Mouse (Mus musculus): ENCODE measurements around the gene Snf8. TPM values are rescaled to one million over a fixed set of nuclear protein-coding genes. Genes with fewer than 3 reads are reported as not detected.

Snf8 gene
- polyA plus RNA-seq, 1 experiment from 2014 or later, result 34.2 TPM

- Histone ChIP-seq H3K4me2 (replicated peaks; ENCODE audit: low read depth, low read length) (peak overlapping the region; percentile 80), H3K4me1 (ENCODE audit: control insufficient read depth, insufficient read depth, low read length) (peaks cover 4% of the 10 kb centered on the region), H3K27ac (ENCODE audit: low read depth, low read length) (no peak overlapping the region), H3K4me3 (ENCODE audit: low read length) (peak overlapping the region; percentile 75), H3K27me3 (ENCODE audit: control insufficient read depth, insufficient read depth, low read length) (no peaks in the 10 kb centered on the region), H3K9ac (ENCODE audit: low read depth, low read length) (peak overlapping the region; percentile 70), H3K36me3 (ENCODE audit: control insufficient read depth, insufficient read depth, low read length) (peaks cover 5% of the 10 kb centered on the region), H3K9me3 (ENCODE audit: control insufficient read depth, low read length) (no peaks in the 10 kb centered on the region)
- WGBS, result 5% methylated on average over 6 of the region's 6 CpGs
- ATAC-seq (ENCODE audit: low FRiP score, low TSS enrichment), result no peak
These were observed 448 bp downstream of the Snf8 start for GRCm38 (mm10) chr11:96035133-96035532.

- H3K9me3 ChIP-seq (ENCODE audit: control insufficient read depth, low read length), result no peaks in the 10 kb centered on the region
- no peak overlapping the region for H3K4me3 ChIP-seq (ENCODE audit: low read length)
- no peak for ATAC-seq (ENCODE audit: low FRiP score, low TSS enrichment)
- H3K27ac ChIP-seq (ENCODE audit: low read depth, low read length), result no peak overlapping the region
- H3K4me2 ChIP-seq (replicated peaks; ENCODE audit: low read depth, low read length), result no peak overlapping the region
- H3K27me3 ChIP-seq (ENCODE audit: control insufficient read depth, insufficient read depth, low read length), result no peaks in the 10 kb centered on the region
- peaks cover 10% of the 10 kb centered on the region for H3K36me3 ChIP-seq (ENCODE audit: control insufficient read depth, insufficient read depth, low read length)
- peaks cover 4% of the 10 kb centered on the region for H3K4me1 ChIP-seq (ENCODE audit: control insufficient read depth, insufficient read depth, low read length)
- H3K9ac ChIP-seq (ENCODE audit: low read depth, low read length), result no peak overlapping the region
- WGBS, result 90% methylated on average over 5 of the region's 5 CpGs
These were observed 2.8 kb downstream of the Snf8 start for GRCm38 (mm10) chr11:96037499-96037898.

- Histone ChIP-seq H3K27ac (ENCODE audit: low read depth, low read length) (no peak overlapping the region), H3K4me1 (ENCODE audit: control insufficient read depth, insufficient read depth, low read length) (peaks cover 4% of the 10 kb centered on the region), H3K36me3 (ENCODE audit: control insufficient read depth, insufficient read depth, low read length) (peaks cover 15% of the 10 kb centered on the region), H3K9ac (ENCODE audit: low read depth, low read length) (no peak overlapping the region), H3K4me3 (ENCODE audit: low read length) (no peak overlapping the region), H3K27me3 (ENCODE audit: control insufficient read depth, insufficient read depth, low read length) (no peaks in the 10 kb centered on the region), H3K9me3 (ENCODE audit: control insufficient read depth, low read length) (no peaks in the 10 kb centered on the region), H3K4me2 (replicated peaks; ENCODE audit: low read depth, low read length) (no peak overlapping the region)
- no peak for ATAC-seq (ENCODE audit: low FRiP score, low TSS enrichment)
- 88% methylated on average over 1 of the region's 1 CpGs for WGBS
These were observed 3.9 kb downstream of the Snf8 start for GRCm38 (mm10) chr11:96038560-96038959.

DNA sequence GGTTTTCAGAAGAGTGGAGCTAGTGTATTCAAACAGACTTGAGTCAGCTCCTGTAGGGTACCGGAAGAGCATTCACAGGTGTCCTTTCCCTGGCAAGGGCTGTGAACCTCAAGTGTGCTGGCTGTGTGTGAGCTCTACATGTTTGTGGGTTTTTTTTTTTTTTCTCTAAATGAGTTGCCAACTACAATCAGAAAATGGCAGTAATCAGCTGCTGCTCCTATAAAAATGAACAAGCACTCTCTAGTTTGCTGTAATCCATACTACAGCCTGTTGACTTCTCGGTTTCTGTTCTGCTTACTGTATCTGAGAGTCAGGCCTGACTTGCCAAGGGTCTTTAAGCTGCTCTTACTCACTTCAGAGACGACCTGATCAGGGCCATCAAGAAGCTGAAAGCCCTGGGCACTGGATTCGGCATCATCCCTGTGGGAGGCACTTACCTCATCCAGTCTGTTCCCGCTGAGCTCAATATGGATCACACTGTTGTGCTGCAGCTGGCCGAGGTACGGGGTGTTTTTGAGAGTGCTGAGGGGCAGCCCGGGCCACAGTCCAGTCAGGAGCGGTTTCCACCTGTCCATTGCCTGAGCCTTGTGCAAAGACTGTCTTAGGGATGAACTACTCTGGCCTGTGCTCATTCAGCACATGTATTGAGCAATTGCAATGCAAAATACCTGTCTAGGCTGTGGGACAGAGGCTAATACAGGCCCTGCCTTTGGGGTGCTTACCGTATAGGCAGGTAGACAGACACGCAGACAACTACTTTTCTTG, 10.3 kb downstream of the Snf8 start:
- no peak for ATAC-seq (ENCODE audit: low FRiP score, low TSS enrichment)
- H3K4me3 ChIP-seq (ENCODE audit: low read length), result no peak overlapping the region
- peaks cover 45% of the 10 kb centered on the region for H3K36me3 ChIP-seq (ENCODE audit: control insufficient read depth, insufficient read depth, low read length)
- WGBS, result 88% methylated on average over 11 of the region's 11 CpGs
- no peak overlapping the region for H3K4me2 ChIP-seq (replicated peaks; ENCODE audit: low read depth, low read length)
- H3K27ac ChIP-seq (ENCODE audit: low read depth, low read length), result no peak overlapping the region
- no peaks in the 10 kb centered on the region for H3K9me3 ChIP-seq (ENCODE audit: control insufficient read depth, low read length)
- H3K27me3 ChIP-seq (ENCODE audit: control insufficient read depth, insufficient read depth, low read length), result no peaks in the 10 kb centered on the region
- H3K9ac ChIP-seq (ENCODE audit: low read depth, low read length), result no peak overlapping the region
- no peaks in the 10 kb centered on the region for H3K4me1 ChIP-seq (ENCODE audit: control insufficient read depth, insufficient read depth, low read length)

- H3K27me3 ChIP-seq (ENCODE audit: control insufficient read depth, insufficient read depth, low read length), result no peaks in the 10 kb centered on the region
- ATAC-seq (ENCODE audit: low FRiP score, low TSS enrichment), result no peak
- H3K36me3 ChIP-seq (ENCODE audit: control insufficient read depth, insufficient read depth, low read length), result peaks cover 56% of the 10 kb centered on the region
- no peaks in the 10 kb centered on the region for H3K9me3 ChIP-seq (ENCODE audit: control insufficient read depth, low read length)
- H3K9ac ChIP-seq (ENCODE audit: low read depth, low read length), result no peak overlapping the region
- no peak overlapping the region for H3K4me3 ChIP-seq (ENCODE audit: low read length)
- no peak overlapping the region for H3K27ac ChIP-seq (ENCODE audit: low read depth, low read length)
- 81% methylated on average over 8 of the region's 8 CpGs for WGBS
- H3K4me1 ChIP-seq (ENCODE audit: control insufficient read depth, insufficient read depth, low read length), result no peaks in the 10 kb centered on the region
- no peak overlapping the region for H3K4me2 ChIP-seq (replicated peaks; ENCODE audit: low read depth, low read length)
These were observed 11.3 kb downstream of the Snf8 start for GRCm38 (mm10) chr11:96046028-96046427.

DNA sequence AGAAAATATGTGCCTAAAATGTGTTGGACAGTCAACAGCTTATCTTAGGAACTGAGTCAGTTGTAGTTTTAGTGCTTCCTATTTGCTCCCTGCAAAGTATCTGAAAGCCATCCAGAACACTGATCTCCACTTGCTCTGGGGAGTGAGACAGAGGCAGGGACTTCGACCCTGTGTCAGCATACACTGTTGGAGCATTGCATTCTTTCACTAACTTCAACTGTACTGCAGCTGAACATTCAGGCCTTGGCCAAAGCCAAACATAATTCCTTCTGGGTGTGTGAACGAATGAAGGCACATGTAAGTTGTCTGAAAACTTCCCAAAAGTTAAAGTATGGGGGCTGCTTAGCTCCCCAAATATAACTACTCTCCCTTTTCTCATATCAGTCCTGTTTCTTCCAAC, 12.1 kb downstream of the Snf8 start:
- no peak overlapping the region for H3K9ac ChIP-seq (ENCODE audit: low read depth, low read length)
- no peak overlapping the region for H3K4me3 ChIP-seq (ENCODE audit: low read length)
- no peak for ATAC-seq (ENCODE audit: low FRiP score, low TSS enrichment)
- H3K27ac ChIP-seq (ENCODE audit: low read depth, low read length), result no peak overlapping the region
- H3K9me3 ChIP-seq (ENCODE audit: control insufficient read depth, low read length), result no peaks in the 10 kb centered on the region
- H3K4me2 ChIP-seq (replicated peaks; ENCODE audit: low read depth, low read length), result no peak overlapping the region
- no peaks in the 10 kb centered on the region for H3K27me3 ChIP-seq (ENCODE audit: control insufficient read depth, insufficient read depth, low read length)
- WGBS, result 92% methylated on average over 2 of the region's 2 CpGs
- peaks cover 60% of the 10 kb centered on the region for H3K36me3 ChIP-seq (ENCODE audit: control insufficient read depth, insufficient read depth, low read length)
- H3K4me1 ChIP-seq (ENCODE audit: control insufficient read depth, insufficient read depth, low read length), result no peaks in the 10 kb centered on the region

DNA sequence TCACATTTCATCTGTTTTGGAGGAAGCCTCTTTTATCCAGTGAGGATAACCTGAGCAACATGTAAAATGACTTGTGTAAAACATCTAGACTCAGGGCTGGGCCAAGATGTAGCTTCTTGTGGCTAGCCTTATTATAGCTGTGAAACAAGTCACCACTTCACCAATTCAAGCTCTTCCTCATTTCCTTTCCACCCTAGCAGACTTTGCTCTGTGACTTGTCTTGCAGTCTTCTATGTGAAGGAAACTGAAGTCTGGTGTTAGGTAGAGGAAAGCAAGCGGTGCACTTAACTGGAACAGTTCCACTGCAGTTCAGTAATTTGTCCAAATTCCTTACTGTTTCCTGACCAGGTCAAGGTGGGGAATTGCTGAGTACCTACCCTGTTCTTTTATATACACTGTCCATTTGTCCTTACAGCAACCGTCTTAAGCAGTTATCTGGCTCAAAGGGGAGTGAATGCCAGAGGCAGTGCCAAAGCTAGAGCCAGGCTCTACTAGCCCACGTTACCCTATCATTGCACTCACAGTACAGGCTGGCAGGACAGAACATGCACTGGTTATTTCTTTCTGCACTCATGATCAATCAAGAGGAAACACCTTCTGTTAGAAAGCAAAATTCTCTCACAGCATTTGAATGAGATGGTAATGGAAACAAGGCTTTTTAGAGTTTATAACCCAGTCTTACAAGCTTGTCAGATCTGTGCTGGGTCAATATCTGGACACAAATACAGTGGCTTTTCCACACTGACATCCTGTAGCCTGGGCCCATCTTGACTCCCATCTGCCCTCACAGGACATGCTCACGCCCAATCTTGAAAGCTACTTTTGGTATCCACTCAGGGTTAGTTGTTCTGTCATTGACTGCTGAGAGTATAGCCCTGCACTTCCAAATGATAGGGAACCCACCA, 13.0 kb downstream of the Snf8 start:
- Histone ChIP-seq H3K27ac (ENCODE audit: low read depth, low read length) (no peak overlapping the region), H3K36me3 (ENCODE audit: control insufficient read depth, insufficient read depth, low read length) (peaks cover 67% of the 10 kb centered on the region), H3K27me3 (ENCODE audit: control insufficient read depth, insufficient read depth, low read length) (no peaks in the 10 kb centered on the region), H3K4me2 (replicated peaks; ENCODE audit: low read depth, low read length) (no peak overlapping the region), H3K4me3 (ENCODE audit: low read length) (no peak overlapping the region), H3K9me3 (ENCODE audit: control insufficient read depth, low read length) (no peaks in the 10 kb centered on the region), H3K4me1 (ENCODE audit: control insufficient read depth, insufficient read depth, low read length) (no peaks in the 10 kb centered on the region), H3K9ac (ENCODE audit: low read depth, low read length) (no peak overlapping the region)
- 86% methylated on average over 4 of the region's 4 CpGs for WGBS
- ATAC-seq (ENCODE audit: low FRiP score, low TSS enrichment), result no peak

GRCm38 (mm10) chr11:96049939-96050338, 15.3 kb downstream of the Snf8 start:
- peaks cover 73% of the 10 kb centered on the region for H3K36me3 ChIP-seq (ENCODE audit: control insufficient read depth, insufficient read depth, low read length)
- 73% methylated on average over 4 of the region's 4 CpGs for WGBS

GRCm38 (mm10) chr11:96050854-96051253, 16.2 kb downstream of the Snf8 start:
- 93% methylated on average over 3 of the region's 3 CpGs for WGBS
- no peak for ATAC-seq (ENCODE audit: low FRiP score, low TSS enrichment)
- Histone ChIP-seq H3K9me3 (ENCODE audit: control insufficient read depth, low read length) (no peaks in the 10 kb centered on the region), H3K27ac (ENCODE audit: low read depth, low read length) (no peak overlapping the region), H3K9ac (ENCODE audit: low read depth, low read length) (no peak overlapping the region), H3K4me2 (replicated peaks; ENCODE audit: low read depth, low read length) (no peak overlapping the region), H3K27me3 (ENCODE audit: control insufficient read depth, insufficient read depth, low read length) (no peaks in the 10 kb centered on the region), H3K4me3 (ENCODE audit: low read length) (no peak overlapping the region), H3K4me1 (ENCODE audit: control insufficient read depth, insufficient read depth, low read length) (no peaks in the 10 kb centered on the region), H3K36me3 (ENCODE audit: control insufficient read depth, insufficient read depth, low read length) (peaks cover 82% of the 10 kb centered on the region)

More at GRCm38 (mm10) chr11:96049939-96050338, 15.3 kb downstream of the Snf8 start:
- no peak overlapping the region for H3K4me3 ChIP-seq (ENCODE audit: low read length)
- H3K9me3 ChIP-seq (ENCODE audit: control insufficient read depth, low read length), result no peaks in the 10 kb centered on the region
- ATAC-seq (ENCODE audit: low FRiP score, low TSS enrichment), result no peak
- H3K4me2 ChIP-seq (replicated peaks; ENCODE audit: low read depth, low read length), result no peak overlapping the region
- H3K4me1 ChIP-seq (ENCODE audit: control insufficient read depth, insufficient read depth, low read length), result no peaks in the 10 kb centered on the region
- H3K9ac ChIP-seq (ENCODE audit: low read depth, low read length), result no peak overlapping the region
- no peak overlapping the region for H3K27ac ChIP-seq (ENCODE audit: low read depth, low read length)
- H3K27me3 ChIP-seq (ENCODE audit: control insufficient read depth, insufficient read depth, low read length), result no peaks in the 10 kb centered on the region

Data from kidney, embryonic 14.5 days (tissue).